Mouse (Mus musculus) brain, embryonic 14.5 days (tissue): ENCODE data around the gene Ogfrl1.

Experiments
- CTCF ChIP-seq: fragments of 200-500 bp; IDR thresholded peaks from 2 replicates; pipeline ENCODE4 v1.5.1; 2012; ENCODE audit warnings: inconsistent platforms, mild to moderate bottlenecking, moderate library complexity, borderline replicate concordance; ENCODE audit not compliant: insufficient read depth, insufficient read length; ENCODE audit errors: extremely low read depth
- POLR2A ChIP-seq: fragments of 200-500 bp; IDR thresholded peaks from 2 replicates; pipeline ENCODE4 v1.6.1; 2012; ENCODE audit warnings: mild to moderate bottlenecking, inconsistent platforms, borderline replicate concordance; ENCODE audit not compliant: poor library complexity, insufficient read depth, insufficient read length, severe bottlenecking; ENCODE audit errors: extremely low read depth

- TF ChIP-seq CTCF, result no peak
- no peak for TF ChIP-seq POLR2A
Observed at GRCm38 (mm10) chr1:23397623-23398022, at the start of gene Ogfrl1.
